Mouse (Mus musculus) hematopoietic stem cell, adult 5-6 weeks (primary cell): ENCODE measurements at regions not wholly inside any gene's neighbourhood (a gene's known extent, or its start where the extent isn't known, plus 50 kb on each side); places are given as distances from the start of the nearest gene placed in this dataset.

Experiments used
- ATAC-seq, 2 experiments: fragments of 125-278 bp in 1 of 2; replicated peaks in 1 of 2; 2 replicates each; pipeline ENCODE4 v1.8.0; 2016 to 2017; ENCODE audit warnings: inconsistent platforms in 2 of 2, mild to moderate bottlenecking in 2 of 2, moderate number of reproducible peaks in 2 of 2, low read depth in 1 of 2, moderate TSS enrichment in 1 of 2; ENCODE audit not compliant: low FRiP score in 2 of 2, poor library complexity in 2 of 2, severe bottlenecking in 2 of 2, insufficient read depth in 1 of 2, low TSS enrichment in 1 of 2

DNA sequence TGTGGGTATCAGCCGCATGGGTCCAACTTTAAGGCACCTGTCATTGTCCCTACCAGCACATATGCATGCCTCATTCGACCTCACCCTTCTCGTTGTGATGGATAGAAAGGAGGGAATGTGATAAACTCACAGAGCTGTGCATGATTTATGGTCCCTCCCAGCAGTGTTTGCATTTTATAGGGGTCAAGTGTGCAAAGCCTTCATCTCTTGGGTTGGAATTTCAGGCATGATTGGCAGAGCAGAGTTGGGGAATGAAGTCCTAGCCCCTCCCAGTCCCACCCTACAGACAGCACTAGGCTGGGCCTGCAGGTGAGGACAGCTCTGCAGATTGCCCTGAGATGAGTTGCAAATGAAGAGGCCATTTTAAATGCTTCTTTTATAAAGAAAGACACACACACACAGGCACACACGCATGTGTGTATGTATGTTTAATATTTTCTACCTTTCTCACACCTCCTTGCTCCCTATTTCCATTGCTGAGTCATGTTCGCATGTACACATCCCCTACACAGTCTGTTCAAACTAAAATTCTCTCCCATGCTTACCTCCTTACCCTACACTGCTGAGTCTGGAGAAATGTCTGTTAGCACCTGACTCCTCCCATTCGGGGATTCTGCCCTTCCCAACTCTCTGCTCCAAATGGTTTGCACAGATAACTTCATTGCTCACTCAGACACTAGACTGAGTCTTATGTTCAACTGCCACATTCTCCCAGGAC, 558.9 kb downstream of the Efnb2 start:
- no peak for ATAC-seq

DNA sequence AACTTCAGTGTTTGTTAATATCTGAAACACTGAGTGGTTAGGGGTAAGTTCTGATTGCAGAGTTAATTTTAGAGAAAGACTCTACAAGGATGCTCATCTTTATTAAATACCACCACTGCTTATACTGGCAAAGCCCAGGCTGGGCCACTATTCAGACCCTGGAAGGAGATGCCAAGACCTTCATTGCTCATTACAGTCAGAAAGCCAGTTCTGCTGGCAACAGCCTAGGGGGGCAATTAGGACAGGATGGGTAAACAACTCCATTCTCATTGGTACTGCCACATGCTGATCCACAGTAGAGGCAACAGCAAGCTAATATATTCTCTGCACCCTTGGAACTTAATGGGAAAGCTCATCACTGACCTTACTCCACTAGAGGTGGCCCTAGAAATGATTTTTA, 568.5 kb downstream of the Efnb2 start:
- ATAC-seq: no peak

DNA sequence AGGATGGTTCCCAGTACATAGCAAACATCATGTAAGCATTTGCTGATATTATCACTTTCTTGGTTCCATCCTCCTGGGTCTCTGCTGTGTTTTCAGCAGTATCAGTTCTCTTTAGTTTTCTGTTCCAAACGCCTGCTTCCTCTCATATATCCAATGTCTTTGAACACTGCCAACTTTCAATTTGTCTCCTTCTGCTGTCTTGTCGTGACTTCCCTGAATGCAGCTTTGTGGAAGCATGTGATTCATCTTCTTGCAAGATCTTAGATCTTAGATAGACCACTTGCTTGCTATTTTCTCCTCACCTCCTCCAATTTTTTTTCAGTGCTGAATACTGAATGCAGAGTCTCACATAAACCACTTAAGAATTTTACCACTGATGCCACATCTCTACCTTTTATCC, 576.4 kb downstream of the Efnb2 start:
- ATAC-seq: no peak

DNA sequence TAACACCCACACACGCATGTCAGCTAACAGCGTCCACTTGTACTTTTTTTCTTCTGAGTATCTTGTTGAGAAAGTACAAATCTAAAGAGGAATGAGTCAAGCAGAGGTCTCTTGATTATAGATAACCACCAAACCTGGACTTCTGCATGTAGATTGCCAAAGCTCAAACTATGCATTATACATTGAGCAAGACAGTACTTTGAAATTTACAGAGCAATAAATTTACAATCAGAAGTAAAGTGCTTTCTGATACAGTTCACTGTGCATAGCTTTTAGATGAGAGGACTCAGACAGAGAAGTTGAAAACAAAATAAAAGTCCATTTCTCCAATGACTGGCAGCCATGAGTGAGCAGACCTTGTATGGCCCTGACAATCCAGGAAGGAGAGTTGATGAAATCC, 597.0 kb downstream of the Efnb2 start:
- no peak for ATAC-seq

DNA sequence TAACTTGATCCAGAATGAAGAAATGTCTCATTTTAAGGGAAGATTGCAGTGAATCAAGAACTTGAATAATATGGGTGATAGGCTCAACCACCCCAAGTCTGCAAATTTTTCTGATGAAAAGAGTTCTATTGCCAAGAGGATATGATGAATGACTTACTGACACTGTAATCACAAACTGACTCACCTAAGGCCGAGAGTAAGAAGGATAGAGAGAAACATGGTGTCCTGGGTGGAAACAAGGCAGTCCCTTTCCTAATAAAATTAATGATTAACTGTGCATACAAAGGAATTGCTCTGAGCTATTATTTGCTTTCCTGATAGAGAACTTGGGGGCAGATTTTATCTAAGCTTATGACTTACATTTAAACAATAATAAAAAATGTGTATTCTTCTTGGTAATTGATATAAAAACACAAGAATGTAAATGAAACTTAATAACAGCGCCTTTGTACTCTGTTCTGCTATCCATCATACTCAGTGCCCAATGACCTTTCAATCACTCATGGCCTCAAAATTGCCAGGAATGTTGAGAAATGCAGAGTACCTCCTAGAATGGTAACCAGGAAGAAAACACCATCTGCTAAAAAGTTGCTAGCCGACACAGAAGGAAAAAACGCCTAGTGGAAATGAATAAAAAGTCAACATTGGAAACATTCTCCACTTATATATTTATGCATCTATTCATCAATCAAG, 606.7 kb downstream of the Efnb2 start:
- no peak for ATAC-seq

DNA sequence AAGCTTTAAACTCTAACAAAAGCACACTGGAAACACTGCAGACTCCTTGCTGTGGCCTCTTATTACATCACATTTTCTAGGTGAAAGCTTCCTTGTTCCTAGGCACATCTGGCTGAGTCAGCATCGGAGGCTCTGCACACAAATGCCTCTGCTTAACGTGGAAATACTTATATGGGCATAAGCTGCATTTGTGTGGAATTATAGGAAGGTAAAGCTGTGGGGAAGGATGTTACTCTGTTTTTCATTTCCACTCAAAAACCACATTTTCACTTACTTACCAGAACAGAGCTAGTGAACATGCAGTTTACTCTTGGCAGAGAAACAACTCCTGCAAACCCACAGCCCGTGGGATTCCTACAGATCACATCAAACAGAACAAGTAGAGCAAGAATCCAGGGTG, 609.9 kb downstream of the Efnb2 start:
- peak; percentile 77 to 83 for ATAC-seq

DNA sequence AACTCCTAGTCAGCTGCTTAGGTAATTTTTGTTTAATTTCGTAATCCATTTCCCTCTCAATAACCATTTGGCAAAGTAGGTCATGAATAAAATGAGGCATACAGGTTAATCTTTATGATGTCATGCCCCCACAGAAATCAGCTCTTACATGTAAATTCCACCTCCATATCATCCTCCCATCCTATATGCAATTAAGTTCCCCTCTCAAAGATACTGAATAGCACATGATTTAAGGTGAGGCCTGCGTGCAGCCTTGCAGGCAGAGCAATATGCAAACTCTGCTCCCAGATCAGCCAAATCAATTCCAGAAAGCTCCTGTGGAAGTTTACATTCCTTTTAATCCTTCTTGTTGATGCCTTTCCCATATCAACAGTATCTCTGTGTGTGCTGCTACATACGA, 610.3 kb downstream of the Efnb2 start:
- ATAC-seq: no peak

DNA sequence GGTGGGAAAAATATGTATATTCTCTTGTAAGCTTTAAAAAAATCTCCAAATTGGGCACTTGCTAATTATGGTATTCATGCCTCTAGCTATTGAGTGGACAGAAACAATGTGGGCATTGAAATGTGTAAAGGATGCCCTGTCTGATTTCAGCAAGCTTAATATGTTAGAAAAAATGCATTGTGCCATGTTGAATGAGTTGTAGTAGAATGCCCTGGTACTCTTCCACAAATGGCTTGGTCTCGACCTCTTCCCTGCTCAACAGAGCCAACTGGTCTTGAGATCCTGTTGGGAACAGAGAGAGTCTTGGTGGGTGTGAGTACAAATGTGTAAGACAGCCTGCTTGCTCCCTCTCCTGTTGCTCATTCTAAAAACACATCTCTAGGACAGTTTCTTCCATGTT, 616.1 kb downstream of the Efnb2 start:
- ATAC-seq: no peak

DNA sequence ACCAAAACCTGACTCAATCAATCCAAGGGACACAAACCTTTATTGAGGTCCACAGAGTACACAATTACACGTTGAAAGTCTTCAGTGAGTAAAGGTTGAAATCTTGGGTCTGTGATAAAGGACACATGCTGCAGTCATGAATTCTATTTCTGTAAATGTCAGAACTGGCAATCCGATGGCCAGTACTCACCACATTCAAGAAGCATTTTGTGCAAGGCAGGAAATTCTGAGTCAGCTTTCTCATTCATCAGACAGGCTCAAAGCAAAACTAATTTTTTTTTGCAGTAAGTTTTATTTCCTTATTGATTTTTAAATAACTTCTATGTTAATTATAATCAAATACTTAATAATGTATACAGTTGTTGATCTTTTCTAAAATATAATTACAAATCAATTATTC, 616.7 kb downstream of the Efnb2 start:
- no peak for ATAC-seq

DNA sequence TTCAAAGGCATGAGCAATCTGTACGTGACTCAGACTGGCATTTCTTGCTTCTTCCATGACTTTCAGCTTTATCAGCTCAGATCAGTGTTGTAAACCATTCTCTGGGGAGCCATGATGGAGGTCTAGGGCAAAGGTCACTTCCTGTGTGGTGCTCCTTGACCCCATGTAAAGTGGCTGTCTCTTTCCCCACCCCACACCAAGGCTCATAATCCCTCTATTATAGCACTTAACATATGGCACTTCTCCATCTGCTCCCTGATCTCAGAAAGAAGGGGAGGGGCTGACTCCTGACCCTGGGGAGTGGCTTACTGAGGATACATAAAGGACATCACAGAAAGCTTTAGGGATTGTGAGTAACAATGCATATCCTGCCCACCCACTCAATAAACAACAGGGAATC, 623.1 kb downstream of the Efnb2 start:
- ATAC-seq: no peak

DNA sequence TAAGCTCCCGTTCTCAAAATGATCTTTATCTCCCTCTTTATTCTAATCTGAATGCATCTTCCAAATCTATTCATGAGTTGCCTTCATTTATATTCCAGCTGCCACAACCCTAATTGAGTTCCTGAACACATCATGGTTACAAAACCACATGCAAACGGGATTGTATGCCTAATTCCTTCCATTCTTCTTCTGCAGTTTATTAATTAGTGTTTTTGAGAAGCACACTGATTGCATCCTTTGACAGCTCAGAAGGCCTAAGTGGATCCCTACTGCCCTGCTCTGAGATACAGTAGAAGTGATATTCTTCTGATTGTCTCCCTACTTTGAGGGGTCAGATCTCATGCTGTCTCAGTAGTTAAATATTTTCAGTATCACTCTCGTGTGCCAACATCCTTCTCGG, 649.9 kb downstream of the Efnb2 start:
- ATAC-seq: no peak

DNA sequence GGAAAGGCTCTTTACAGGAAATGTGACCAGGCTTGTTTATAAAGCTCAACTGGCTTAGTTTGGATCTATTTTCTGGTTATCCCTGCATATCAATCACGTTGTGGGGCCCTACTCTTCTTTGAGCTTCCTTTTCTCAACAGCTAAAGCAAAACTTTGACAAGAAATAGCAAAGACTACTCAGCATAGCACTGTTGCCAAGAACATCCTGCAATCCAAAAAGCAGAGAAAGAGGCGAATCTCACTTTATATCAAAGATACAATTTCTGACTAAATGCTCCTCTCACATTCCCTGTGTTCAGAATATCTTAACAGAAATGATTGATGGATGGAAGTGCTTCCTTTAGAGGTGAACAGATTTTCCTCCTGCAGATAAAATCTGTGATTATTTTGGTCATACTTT, 666.1 kb downstream of the Efnb2 start:
- ATAC-seq: no peak

DNA sequence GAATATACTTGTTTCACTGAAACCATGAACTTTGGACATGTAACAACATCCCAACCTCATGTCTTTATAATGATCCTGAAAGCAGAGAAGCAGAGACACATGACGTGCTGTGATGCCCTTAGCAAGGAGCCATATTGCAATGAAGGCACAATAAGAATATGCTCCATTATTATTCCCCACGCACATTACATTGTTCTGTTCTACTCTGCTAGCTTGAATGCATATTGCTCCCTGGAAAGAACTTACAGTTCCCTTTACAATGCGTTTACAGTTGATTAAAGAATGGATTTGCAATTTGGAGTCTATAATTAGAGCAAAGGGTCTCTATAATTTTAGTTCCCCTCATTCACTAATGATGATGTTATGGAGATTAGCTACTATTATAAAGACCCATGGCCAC, 672.2 kb downstream of the Efnb2 start:
- no peak for ATAC-seq

DNA sequence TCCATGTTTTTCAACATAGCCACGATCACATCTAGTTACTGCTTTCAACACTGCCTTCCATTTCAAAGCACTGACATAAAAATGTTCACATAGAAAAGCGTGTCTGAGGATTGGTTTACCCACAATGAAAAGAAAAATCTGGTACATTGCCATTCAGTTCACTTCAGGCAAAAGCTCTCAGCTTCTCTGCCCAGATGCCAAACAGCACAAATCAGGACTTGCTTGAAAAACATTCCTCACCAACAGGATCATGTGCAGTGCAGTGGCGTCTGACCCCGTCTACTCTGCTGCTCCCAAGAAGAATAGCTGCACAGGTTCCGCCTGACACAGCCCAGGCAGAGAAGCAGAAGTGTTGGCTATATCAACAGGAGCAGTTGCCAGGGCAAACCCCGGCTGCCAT, 684.0 kb downstream of the Efnb2 start:
- ATAC-seq: no peak

DNA sequence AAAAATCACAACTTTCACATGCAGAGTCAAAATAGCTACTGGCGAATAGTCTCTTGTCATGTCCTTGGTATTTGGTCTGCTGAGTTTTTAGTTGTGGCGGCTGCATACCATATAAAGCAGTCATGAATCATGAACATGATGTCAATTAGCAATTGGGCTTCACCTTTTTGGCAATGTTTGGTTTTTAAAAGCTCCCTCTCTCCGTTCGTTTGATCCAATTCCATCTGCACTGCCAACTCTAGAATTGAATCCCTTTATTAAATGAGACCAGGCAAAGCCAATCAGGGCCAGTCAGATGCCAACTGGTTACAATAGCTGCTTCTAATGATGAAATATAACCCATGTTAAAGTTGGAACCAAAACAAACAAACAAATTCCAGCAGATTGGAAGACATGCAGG, 687.3 kb downstream of the Efnb2 start:
- ATAC-seq: no peak

DNA sequence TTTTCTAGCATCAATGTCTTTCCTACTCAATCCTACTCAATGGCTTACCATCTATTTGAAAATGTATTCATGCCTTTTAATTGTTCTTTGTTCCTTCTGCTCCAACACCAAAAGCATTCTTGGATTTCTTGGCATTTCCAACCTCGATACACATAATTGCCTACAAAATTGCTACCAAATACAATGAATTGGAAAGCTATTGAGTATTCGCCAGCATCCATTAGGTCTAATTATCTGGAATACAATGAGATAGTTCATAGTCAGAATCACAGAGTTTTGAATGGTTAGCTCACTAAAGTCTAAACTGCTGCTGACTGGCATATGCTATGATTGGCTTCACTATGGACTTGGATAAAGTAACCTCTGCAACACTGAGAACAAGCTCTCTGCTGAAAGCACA, 696.8 kb downstream of the Efnb2 start:
- ATAC-seq: no peak

DNA sequence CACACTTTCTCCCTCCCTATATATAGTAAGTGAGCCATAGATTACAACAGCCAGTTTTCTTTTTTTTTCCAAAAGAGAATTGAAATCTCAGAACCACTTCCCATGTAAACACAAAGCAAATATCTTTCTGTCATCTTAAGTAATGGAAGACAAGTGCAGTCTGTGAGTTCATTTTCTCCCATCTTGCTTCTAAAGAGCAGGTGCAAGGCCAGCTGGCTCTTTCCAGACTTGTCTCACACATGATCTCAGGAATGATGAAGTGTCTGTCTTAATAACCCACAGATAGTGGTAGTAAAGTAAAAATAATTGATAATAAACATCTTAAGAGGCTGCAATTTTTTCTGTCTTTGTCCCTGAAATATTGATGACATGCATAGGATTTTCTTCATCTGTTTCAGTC, 704.3 kb downstream of the Efnb2 start:
- ATAC-seq: no peak

DNA sequence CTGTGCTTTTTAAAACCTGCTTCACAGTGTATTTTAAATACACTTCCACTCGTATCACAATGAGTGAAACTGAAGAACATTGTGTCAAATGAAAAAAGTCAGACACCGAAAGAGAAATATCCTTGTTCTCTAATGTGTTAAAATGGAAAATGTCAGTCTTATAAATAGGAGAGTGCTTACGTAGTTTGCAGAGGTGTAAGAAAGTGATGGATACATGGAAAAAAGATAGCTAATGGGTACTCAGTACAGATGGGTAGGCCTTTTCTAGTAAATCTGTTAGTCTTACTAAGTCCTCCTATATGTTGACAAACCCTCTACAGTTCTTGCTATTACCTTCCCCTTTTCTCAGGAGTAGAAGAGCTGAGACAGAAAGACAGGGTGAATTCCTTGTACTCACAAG, 706.2 kb downstream of the Efnb2 start:
- no peak for ATAC-seq
